Mouse (Mus musculus): ENCODE results near the gene Rbm47. TPM values are rescaled to one million over a fixed set of nuclear protein-coding genes. Genes with fewer than 3 reads are reported as not detected.

Rbm47 gene
- total RNA-seq, 2 experiments from 2014 or later = 1.8 TPM

DNA sequence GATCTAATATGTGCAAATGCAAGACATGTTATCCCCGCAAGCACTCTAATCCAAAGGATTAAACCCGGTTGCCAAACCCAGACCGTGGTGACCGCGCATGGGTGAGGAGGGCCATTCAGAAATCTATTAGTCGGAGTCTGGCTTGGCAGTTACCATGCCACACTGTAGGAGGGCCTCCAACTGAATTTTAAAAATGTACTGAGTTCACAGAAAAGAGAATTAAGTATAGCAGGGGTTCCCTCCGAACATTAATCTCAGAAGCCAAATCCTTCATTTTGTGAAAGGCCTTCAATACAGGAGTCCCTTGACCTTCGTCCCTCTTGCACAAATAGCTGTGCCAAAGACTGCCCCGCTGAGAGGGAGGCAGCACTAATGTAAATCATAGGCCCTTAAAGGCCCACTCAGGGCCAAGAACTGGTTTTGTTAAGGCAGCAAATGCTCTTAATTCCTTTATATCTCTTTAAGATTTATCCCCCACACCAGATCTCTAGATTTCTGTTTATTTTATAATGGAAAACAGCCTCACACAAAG lies 16.4 kb downstream of the Rbm47 start:
- DNase-seq = no peak

DNA sequence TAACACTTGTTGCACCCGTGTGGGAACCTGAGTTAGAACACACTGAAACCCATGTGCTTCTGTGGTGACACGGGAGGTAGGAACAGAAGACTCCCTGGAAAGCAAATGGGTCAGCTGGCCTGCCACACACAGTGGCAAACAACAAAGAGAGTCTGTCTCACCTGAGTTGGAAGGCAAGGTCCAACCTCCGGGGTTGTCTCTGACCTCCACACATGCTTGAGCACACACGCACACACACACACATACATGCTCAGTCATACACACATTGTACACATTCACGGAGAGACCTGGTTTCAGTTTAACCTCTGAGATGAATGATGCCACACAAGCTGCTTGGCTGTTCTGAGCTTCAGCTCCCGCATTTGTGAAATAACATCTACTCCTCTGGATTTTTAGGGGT lies 18.3 kb downstream of the Rbm47 start:
- DNase-seq = no peak

DNA sequence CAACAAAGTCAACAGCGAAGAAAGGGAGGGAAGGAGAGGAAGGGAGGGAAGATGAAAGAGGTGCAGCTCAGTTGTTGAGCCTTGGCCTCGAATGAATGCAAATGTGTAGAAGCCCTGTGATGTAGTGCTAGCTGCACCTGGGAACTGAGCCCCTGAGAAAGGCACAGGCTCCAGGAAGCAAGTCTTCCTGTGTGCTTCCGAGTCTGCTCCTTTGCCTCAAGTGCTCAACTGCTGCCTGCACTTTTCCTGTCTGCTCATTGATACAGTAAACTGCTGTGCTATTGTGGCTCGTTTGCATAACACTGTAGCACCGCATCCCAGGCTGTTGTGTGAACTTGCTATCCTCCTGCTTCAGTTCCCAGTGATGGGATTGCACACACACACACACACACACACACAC lies 19.4 kb downstream of the Rbm47 start:
- DNase-seq = no peak

DNA sequence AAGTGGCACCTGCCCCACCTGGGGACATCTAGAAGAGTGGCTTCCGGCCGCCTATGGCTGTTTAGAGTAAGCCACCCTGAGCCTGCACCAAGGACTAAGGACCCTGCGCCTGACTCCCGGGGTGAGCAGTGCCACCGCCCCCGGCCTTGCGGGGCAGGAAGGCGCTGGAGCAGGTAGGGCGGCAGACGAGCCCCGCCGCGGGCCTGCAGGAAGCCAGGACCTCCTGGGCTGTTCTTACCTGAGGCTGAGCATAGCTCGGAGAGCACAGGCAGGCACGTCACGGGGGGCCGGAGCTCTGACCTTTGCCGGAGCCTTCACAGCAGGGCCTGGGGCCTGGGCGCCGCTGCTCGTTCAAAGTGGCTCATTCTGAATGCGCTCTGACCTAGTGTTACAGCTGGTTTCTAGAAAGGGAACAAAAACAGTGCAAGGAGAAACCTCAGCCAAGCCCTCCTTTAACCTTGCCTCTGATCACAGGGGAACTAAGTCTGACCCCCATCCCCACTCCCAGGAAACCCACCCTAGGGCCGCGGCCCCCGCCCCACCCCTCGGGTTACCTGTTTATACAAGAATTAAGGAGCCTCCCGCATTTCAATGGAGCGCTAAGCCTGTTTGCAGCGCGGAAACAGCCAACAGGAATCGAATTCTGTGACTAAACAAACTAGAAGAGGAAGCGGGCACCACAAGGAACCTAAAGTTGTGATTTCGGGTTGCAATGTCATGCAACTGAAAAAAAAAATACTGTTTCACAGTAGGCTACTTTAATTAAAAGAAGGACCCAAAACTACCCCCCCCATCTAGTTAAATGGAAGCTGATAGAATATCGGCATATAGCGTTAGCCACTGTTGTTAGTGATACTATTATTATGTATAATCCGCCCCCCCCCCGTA lies 21.4 kb downstream of the Rbm47 start:
- DNase-seq = no peak

DNA sequence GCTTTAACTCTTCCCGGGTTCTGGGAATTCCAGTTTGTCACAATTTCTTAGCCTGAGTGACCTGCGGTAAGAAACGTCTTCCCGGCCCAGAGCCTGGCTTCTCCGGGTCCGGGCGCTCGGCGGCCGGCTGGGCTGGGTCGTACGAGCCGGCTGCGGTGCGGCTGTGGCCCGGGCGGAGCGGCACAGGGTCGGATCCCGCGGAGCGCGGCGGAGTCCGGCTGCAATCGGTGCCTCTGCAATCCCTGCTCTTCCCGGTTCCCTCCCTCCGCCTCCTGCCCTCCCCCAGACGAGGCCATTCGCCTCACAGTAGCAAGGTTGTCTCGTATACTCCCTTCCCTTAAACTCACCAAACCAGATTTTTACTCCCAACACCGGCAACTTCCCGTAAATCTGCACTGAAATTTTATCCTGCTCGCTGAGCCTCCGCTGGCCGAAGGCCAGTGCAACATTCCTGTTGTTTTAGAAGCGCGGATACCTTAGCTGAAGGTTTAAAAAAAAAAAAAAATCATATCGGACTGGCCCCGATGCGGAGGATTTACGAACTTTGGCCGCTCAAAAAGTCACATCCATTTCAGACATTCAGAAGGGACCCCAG lies 22.1 kb downstream of the Rbm47 start:
- DNase-seq = peak; percentile 8 to 36

DNA sequence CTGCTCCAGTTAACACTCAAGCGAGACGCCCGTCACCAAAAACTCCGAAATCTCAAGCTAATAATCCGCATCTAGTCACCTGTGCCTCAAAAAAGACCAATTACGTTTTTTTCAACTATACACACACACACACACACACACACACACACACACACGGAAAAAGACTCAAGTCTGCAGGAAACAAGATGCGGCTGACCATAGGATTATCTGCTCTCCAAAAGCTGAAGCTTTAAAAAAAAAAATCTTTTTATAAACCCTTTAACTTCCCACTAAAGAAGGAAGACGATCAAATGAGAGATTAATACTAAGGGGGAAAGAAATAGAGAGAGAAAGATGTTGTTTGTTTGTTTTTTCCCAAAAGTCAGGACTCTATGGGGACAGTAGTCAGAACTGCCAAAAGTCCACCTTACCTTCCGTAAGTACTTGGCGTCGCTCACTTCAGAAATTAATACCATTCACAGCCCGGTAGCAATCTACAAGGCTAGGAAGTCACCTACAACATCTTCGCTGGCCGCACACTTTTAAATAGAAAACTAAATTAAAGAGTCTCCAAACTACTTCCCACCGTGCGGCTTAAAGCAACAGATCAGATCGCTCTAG lies 22.7 kb downstream of the Rbm47 start:
- no peak for DNase-seq

DNA sequence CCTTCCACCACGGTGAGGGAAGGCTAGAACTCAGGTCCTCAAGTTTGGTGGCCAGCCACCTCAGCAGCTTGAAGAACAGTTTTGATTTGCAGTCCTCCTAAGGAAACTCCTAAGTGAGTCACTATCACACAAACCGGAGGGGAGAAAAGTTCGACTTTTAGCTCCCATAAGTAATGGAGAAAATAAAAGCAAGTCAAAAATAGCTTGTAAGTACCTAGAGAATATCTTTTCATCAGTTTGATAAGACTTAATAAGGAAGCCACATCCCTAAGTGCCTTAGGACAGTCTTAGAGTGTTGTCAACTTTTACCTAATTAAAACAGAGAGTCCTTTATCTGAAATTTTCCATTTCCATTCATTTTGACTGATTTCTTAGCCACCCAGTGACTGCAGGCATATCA lies 23.3 kb downstream of the Rbm47 start:
- no peak for DNase-seq

DNA sequence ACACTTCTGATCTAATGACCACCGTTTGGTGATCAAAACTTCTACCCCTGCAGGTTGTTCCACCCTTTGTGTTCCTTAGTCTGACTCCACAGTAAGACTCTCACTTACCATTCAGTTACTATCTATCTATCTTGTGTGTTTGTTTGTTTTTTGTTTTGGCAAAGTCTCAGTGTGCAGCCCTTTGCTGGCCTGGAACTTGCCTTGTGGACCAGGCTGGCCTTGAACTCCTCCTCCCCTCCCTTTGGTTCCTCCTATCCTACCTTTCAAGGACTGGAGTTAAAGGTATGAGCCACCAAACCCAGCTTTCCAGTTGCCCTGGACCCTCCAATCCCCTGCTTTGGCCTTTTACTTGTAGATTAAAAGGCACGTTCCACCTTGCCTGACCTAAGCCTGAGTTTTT lies 23.8 kb downstream of the Rbm47 start:
- no peak for DNase-seq

DNA sequence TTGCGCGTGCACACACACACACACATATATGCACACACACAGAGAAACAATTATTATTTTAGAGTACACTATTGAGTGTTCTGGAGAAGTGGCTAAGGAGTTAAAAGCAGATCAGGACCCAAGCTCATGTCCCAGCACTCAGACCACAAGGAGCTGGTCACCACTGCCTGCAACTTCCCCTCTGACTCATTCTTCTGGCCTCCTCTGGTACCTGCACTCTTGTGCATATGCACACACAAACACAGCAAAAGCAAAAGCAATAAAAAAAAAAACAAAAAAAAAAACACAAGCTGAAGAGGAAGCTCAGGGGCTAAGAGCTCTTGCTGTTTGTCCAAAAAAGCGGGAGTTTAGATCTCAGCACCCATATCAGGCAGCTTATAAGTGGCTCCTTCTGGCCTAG lies 25.6 kb downstream of the Rbm47 start:
- no peak for DNase-seq

DNA sequence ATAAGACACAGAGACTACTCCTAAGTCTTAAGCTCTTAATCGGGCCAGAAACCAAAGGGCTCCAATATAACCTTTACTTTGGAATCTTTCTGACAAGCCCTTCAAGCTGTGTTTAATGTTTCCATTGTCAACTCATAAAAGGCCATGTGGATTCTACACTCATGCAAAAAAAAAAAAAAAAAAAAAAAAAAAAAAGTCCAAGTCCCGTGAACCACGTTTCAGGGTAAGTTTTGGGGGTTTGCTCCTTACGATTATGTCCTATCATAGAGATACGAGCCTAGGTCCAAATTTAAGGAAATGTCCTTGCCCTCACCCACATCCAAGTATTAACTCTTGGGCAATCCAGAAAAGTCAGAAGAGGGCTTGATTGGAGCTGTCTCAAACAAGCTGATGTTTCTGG lies 27.3 kb downstream of the Rbm47 start:
- no peak for DNase-seq

DNA sequence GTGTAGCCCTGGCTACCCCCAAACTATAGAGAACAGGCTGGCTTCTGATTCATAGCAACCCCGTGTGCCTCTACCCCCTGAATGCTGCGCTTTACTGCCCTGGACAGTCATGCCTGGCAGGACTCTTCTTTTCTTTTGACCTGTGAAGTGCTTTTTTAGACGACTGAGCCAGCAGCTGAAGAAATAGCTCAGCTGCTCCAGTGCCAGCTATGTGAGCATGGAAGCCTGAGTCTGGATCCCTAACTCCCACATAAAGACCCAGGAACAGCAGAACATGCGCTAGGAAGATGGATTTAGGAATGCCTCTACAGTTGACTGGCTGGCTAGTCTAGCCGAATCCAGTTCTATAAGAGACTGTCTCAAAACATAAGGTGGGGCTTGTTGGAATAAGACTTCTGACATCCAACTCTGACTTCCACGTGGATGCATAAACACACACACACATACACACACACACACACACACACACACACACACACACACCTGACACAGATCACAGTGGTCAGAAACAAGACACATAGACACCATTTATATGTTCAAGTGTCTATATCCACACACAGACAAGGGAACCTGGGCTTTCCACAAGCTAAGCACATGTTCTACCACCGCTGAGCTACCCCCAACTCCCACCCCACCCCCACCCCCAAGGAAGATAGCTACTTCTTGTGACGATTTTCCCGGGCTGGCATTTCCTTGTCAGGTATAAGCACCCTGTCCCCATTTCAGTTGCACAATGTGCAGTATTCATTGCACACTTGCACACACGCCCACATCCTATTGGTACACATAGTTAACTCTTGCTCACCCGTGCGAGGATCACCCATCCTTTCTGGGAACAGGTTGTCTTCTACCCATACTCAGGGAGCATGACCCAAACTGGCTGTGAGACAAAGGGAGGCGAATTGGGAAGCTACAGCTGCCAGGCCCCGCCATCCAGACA lies 29.6 kb downstream of the Rbm47 start:
- DNase-seq = no peak

DNA sequence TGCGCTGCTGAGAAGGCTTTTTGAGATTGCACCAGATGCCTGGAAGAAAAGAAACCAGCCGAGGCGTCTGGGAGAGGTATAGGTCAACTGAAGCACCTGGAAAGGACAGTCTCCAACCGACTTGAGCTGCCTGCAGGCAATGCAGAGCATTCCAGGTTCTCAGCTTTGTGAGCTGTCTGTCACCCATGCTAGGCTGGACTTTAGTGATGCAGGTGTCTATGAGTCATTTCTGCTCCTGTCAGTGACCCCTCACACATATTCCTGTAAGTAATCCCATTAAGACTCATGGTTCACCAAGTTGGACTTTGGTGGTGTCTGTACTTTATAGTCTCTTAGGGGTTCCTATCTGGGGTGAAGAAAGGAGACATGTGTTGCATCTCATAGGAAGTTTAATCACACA lies 31.4 kb downstream of the Rbm47 start:
- DNase-seq = no peak

DNA sequence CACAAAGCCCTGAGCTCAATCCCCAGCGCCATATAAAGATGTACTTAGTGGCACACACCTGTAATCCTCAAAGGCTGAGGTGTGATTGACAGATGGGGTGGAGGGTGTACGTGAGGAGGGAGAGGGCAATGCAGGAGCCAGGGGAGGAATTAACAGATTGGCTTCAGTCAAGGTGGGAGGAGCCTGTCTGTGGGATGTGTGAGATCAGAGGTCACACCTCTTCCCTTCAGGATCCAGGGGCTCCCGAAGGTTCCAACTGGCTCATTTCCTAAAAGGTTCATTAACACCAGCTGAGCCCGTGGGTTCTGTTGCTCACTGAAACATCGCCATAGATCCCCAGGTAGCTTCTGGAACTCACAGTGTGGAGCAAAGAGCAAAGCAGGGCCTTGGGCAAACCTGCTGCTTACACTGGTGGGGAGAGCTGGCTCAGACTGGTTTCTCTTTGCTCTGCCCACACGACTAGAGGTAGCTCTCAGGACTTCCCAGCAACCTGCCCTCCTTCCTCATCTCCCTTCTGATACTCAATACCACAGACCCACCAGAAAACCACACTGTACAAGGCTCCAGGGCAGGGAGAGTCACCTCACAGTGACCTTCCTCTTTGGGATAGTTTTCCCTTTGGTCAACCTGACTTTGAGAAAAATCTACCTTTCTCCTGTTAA lies 33.2 kb downstream of the Rbm47 start:
- no peak for DNase-seq

DNA sequence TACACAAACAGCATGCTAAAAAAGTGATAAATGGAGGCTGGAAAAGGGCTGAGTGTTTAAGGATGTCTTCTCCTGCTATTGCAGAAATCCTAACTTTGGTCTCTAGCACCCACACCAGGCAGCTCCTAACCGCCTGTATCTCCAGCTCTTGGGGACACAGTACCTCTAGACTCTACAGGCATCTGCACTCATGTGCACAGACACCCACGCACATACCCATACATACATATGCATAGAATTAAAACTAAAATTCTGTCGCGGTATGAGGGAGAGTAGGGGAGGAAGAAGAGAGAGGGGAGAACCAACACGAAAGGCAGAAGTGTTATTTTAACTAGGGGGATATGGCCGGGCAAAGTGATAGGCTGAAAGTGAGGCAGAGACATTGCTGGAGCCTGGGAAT lies 33.7 kb downstream of the Rbm47 start:
- no peak for DNase-seq

DNA sequence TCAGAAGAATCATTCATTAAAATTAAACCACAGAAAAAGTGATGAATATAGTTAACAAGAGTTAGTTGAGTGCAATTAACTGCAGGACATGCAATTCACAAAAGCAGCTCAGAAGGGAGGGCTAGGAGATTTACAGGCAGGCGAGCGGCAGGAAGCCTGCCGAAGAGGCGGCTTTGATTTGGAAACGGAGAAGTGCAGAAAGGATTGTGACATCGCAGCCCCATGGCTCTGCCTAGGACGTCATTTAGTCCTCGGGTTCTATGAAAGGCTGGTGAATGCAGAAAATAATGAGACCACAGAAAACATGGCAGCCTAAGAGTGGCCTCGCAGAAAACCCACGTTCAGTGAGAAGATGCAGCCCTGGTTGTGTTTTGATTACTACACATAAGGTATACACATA lies 34.3 kb downstream of the Rbm47 start:
- DNase-seq = no peak

DNA sequence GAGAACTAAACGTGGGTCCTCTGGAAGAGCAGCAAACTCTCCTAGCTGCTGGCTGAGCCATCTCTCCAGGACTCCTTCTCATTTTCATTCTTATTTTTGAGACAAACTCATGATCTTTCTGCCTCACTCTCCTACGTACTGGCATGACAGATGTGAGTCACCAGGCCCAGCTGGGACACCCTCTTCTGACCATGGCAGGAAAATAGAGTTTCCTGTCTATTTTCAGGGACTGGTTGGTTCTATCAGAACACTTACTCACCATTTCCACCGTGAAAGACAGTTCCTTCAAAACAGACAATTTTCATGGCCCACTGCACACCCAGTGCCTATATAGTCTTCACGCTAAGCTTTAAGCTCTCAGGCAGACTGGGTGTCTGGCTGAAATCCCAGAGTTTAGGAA lies 35.7 kb downstream of the Rbm47 start:
- no peak for DNase-seq

DNA sequence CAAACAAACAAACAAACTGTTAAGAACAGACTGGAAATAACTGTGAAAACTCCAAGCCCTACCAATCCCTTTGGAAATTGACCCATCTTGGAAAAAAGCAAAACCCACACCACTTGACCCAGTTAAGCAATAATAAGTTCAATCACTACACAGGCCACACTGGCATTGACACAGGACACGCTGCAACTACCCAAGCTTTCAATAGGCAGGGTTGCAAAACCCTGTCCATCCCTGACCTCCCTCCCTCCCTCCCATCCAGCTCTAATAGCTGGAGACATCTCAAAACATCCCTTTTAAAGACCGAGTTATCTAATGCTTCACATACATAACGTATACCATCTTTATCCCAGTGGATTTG lies 37.1 kb downstream of the Rbm47 start:
- DNase-seq = no peak

DNA sequence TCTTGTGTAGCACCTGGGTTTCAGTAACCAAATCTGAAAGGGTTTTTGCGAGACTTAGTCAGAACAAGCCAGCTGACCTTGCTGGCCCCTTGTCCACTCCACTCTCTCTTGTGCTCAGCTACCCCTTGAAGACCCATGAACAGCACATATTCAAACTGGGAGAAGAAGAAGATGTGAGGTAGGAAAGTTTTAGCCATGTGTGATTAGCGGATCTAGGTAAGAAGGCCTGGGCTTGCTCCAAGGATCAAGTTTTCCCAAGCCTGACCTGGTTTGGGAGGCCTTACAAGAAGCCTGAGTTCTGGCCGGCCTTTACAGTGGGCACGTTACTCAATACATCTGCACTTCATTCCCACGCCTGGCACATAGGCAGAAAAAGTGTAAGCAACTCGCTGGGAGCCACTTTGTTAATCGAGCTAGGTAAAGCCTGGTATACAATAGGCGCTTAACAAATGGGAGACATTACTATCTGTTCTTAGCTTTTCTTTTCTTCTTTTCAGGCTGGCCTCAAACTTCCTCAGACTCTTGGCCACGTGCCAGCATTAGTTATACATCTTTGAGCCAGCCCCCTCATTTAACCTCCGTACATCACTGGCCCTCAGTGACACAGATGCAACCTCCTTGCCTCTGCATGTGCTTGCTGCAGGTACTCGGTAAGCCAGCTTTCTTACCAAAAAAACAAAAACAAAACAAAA lies 37.6 kb downstream of the Rbm47 start:
- DNase-seq = no peak

DNA sequence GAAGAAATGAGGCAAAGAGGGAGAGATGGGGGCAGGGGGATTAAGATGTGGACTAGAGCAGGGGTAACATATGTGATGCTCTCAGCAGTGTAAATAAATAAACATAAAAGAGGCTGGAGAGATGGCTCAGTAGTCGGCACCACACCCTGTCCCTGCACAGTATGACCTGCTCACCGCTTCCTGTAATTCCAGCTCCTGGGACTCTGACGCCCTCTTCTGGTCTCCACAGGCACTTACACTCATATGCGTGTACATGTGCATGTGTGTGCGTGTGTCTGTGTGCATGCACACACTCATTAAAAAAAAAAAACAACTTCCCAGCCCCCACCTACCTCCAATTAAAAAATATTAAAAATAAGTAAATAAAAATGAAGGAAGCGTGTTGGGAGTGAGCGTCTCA lies 38.3 kb downstream of the Rbm47 start:
- no peak for DNase-seq

DNA sequence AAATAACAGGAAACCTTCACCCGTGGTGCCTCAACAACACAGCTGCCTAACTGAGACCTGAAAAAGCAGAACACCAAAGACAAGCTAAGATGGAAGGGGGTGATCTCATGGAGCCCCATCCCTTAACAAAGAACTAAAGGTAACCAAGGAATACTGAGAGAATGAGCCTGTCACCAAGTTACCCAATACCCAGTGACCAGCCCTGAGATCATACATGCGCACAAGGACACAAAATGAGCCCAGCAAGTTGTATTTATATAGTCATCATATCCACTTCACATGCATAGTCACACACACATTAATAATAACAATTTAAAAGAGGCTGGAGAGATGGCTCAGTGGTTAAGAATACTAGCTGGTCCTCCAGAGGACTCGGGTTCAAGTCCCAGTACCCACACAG lies 44.0 kb downstream of the Rbm47 start:
- no peak for DNase-seq

DNA sequence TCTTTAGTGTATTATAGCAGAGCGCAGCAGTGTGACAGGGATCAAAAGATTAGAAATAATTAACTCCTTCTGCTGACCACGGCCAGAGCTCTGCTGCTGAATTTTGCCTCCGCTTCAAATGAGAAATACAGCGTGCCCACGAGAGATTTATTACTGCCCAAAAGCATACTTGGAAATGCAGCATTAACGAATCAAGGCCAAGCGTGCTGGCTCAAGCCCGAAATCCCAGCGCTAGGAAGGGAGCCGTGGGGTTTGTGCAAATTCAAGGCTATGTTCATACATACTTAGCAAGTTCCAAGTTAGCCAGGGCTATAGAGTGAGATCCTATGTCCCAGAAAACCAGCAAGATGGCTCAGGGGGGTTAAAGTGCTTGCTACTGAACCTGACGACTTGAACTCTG lies 47.5 kb downstream of the Rbm47 start:
- no peak for DNase-seq
